Mouse (Mus musculus): ENCODE results near the gene Spns1.
A peak's percentile ranks its signal among the peaks of the same experiment; 100 is the strongest.
"Not testable (repeated sequence)": the region's sequence is repeated elsewhere in the genome, so short reads cannot be mapped to it uniquely, and the experiment has no call there.

Spns1 gene

GRCm38 (mm10) chr7:126377278-126378158 lies at the start of gene Spns1:
Gene Spns1 (minus strand): TSS chr7:126377450.
- DNase-seq = peak; percentile 99

- DNase-seq = no peak
Observed at GRCm38 (mm10) chr7:126424161-126424560, 46.9 kb upstream of the Spns1 start.

- no peak for DNase-seq
Observed at GRCm38 (mm10) chr7:126421756-126422155, 44.5 kb upstream of the Spns1 start.

GRCm38 (mm10) chr7:126418496-126418895 lies 41.2 kb upstream of the Spns1 start:
- DNase-seq = no peak

GRCm38 (mm10) chr7:126417606-126418005 lies 40.4 kb upstream of the Spns1 start:
- DNase-seq = no peak

GRCm38 (mm10) chr7:126417045-126417444 lies 39.8 kb upstream of the Spns1 start:
- peak; percentile 19 for DNase-seq

- no peak for DNase-seq
Observed at GRCm38 (mm10) chr7:126416615-126417014, 39.4 kb upstream of the Spns1 start.

- DNase-seq = no peak
Observed at GRCm38 (mm10) chr7:126414725-126415124, 37.5 kb upstream of the Spns1 start, which contains the start of gene Cd19. Gene Cd19 (minus strand): TSS chr7:126414889.

GRCm38 (mm10) chr7:126411061-126411460 lies 33.8 kb upstream of the Spns1 start:
- DNase-seq = no peak

- DNase-seq = no peak
Observed at GRCm38 (mm10) chr7:126408686-126409085, 31.4 kb upstream of the Spns1 start.

- not testable (repeated sequence) for DNase-seq
Observed at GRCm38 (mm10) chr7:126402518-126402917, 25.3 kb upstream of the Spns1 start.

- DNase-seq = peak; percentile 89
Observed at GRCm38 (mm10) chr7:126399548-126399947, 22.3 kb upstream of the Spns1 start.

GRCm38 (mm10) chr7:126397822-126398221 lies 20.6 kb upstream of the Spns1 start:
- DNase-seq = no peak

- no peak for DNase-seq
Observed at GRCm38 (mm10) chr7:126397221-126397620, 20.0 kb upstream of the Spns1 start.

- DNase-seq = peak; percentile 97
Observed at GRCm38 (mm10) chr7:126396298-126397119, 19.3 kb upstream of the Spns1 start, which contains the start of gene Nfatc2ip. Gene Nfatc2ip (minus strand): TSS chr7:126396737.

GRCm38 (mm10) chr7:126392086-126392884 lies 15.0 kb upstream of the Spns1 start:
- DNase-seq = not testable (repeated sequence)

- no peak for DNase-seq
Observed at GRCm38 (mm10) chr7:126388185-126388584, 10.9 kb upstream of the Spns1 start.

GRCm38 (mm10) chr7:126383565-126383964 lies 6.3 kb upstream of the Spns1 start:
- no peak for DNase-seq

- no peak for DNase-seq
Observed at GRCm38 (mm10) chr7:126376903-126377277, 360 bp downstream of the Spns1 start.

GRCm38 (mm10) chr7:126375012-126375411 lies 2.2 kb downstream of the Spns1 start:
- no peak for DNase-seq

GRCm38 (mm10) chr7:126374526-126374925 lies 2.7 kb downstream of the Spns1 start:
- no peak for DNase-seq

- DNase-seq = no peak
Observed at GRCm38 (mm10) chr7:126373007-126373406, 4.2 kb downstream of the Spns1 start.

GRCm38 (mm10) chr7:126369393-126369792 lies 7.9 kb downstream of the Spns1 start, which contains the start of gene Lat:
Gene Lat (minus strand): TSS chr7:126369570.
- no peak for DNase-seq
